Mouse (Mus musculus) 3134 (cell line): ENCODE results near the gene Gpd1.
A peak's percentile ranks its signal among the peaks of the same experiment; 100 is the strongest.

ENCODE experiments used
- DNase-seq: peaks from one replicate; pipeline ENCODE4 v3.0.0-alpha.2; 2011; ENCODE audit warnings: low spot score; ENCODE audit not compliant: insufficient read length; ENCODE audit errors: extremely low read depth

The Gpd1 gene

GRCm38 (mm10) chr15:99717386-99718334, at the start of gene Gpd1:
Gpd1 (plus strand) TSS chr15:99717515.
- DNase-seq, result no peak

GRCm38 (mm10) chr15:99667544-99667943, 49.8 kb upstream of the Gpd1 start:
- DNase-seq, result no peak

GRCm38 (mm10) chr15:99668881-99669280, 48.4 kb upstream of the Gpd1 start:
- peak; percentile 62 for DNase-seq

- no peak for DNase-seq
Measured at GRCm38 (mm10) chr15:99669392-99669791, 47.9 kb upstream of the Gpd1 start.

- peak; percentile 65 for DNase-seq
Measured at GRCm38 (mm10) chr15:99670154-99670821, 47.0 kb upstream of the Gpd1 start, which contains the start of gene Asic1. Asic1 (plus strand) TSS chr15:99670368.

- no peak for DNase-seq
Measured at GRCm38 (mm10) chr15:99670964-99671670, 46.2 kb upstream of the Gpd1 start.

GRCm38 (mm10) chr15:99671783-99672182, 45.5 kb upstream of the Gpd1 start:
- no peak for DNase-seq

GRCm38 (mm10) chr15:99674866-99675265, 42.4 kb upstream of the Gpd1 start:
- no peak for DNase-seq

- no peak for DNase-seq
Measured at GRCm38 (mm10) chr15:99677089-99677488, 40.2 kb upstream of the Gpd1 start.

- no peak for DNase-seq
Measured at GRCm38 (mm10) chr15:99678063-99678800, 39.1 kb upstream of the Gpd1 start.

- no peak for DNase-seq
Measured at GRCm38 (mm10) chr15:99679008-99679407, 38.3 kb upstream of the Gpd1 start.

GRCm38 (mm10) chr15:99682880-99683279, 34.4 kb upstream of the Gpd1 start:
- no peak for DNase-seq

- DNase-seq, result no peak
Measured at GRCm38 (mm10) chr15:99684156-99684555, 33.2 kb upstream of the Gpd1 start.

GRCm38 (mm10) chr15:99688712-99689111, 28.6 kb upstream of the Gpd1 start:
- peak; percentile 48 for DNase-seq

- no peak for DNase-seq
Measured at GRCm38 (mm10) chr15:99690924-99691323, 26.4 kb upstream of the Gpd1 start.

- DNase-seq, result no peak
Measured at GRCm38 (mm10) chr15:99691976-99692375, 25.3 kb upstream of the Gpd1 start.

GRCm38 (mm10) chr15:99697309-99697708, 20.0 kb upstream of the Gpd1 start:
- no peak for DNase-seq

- DNase-seq, result no peak
Measured at GRCm38 (mm10) chr15:99698533-99699085, 18.7 kb upstream of the Gpd1 start.

GRCm38 (mm10) chr15:99699715-99700114, 17.6 kb upstream of the Gpd1 start:
- DNase-seq, result no peak
